Mouse (Mus musculus): ENCODE measurements around the gene Klhl24. TPM values are rescaled to one million over a fixed set of nuclear protein-coding genes. Genes with fewer than 3 reads are reported as not detected.

Gene Klhl24
- polyA plus RNA-seq (2016; fragmentation: Nextera tagmentation; extraction: Ambion mirVana), result 60.9 and 70.5 TPM in 2 replicates

DNA sequence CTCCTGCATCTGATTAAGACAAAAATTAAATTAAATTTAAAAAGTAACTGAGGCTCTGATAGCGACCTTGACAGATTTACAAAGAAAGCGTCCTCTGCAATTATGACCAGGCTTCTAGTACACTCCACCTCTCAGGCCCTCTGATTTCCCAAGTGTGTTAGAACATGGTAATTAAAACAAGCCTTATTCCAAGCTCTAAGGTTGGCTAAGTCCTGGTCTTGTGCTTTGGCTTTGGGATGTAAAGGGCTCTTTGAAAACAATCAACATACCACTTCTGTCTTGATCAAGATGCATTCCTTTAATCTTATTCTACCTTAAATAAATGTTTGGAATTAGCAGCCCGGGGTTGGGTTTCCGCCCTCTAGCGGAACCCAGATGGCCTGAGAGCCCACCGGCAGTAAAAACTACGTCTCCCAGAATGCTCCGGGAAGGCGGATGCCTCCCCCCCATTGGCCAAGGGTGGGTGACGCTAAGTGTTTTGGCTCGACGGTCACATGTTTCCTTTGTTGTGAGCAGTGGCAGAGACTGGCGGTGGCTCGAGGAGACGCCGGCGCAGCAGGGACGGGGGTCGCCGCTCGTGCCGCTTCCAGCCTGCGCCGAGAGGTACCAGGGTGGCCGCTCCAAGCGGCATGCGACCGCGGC, at the start of gene Klhl24:
Gene Klhl24, plus strand, starts transcription at position 474 of the 642 bp plus-strand sequence.
- Histone ChIP-seq H3K36me3 (no peaks in the 10 kb centered on the region), H3K9me3 (replicated peaks) (no peaks in the 10 kb centered on the region), H3K4me3 (peak within 1 kb of the TSS; percentile 94), H3K9ac (peak within 1 kb of the TSS; percentile 94), H3K27ac (peak within 1 kb of the TSS; percentile 98), H3K4me1 (peaks cover 4% of the 10 kb centered on the region; the same call in 1 of the 2 replicates), H3K27me3 (no peaks in the 10 kb centered on the region), H3K4me2 (replicated peaks) (peak within 1 kb of the TSS; percentile 59)
- 1% methylated on average over 29 of the region's 29 CpGs for WGBS
- ATAC-seq (ENCODE audit: low FRiP score), result peak; percentile 96

DNA sequence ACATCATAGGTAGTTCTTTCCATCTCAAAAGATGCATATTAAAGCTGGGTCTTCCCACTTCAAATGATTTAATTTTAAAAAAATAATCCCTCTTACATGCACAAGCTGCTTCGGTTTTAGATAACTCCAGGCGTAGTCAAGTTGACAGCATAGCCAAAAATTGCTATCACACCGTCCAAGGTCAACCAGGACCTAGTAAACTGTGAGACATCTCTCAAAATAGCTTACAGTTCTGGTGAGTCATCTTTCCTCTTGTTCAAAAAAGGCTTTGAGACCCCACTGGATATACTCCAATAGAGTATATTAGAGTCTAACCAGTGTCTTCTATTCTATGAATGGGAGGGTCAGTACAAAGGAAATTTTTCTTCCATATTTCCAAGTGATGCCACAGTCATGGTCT, 44.7 kb upstream of the Klhl24 start:
- no peak overlapping the region for H3K27ac ChIP-seq
- 93% methylated on average over 3 of the region's 3 CpGs for WGBS
- H3K4me2 ChIP-seq (replicated peaks), result no peak overlapping the region
- ATAC-seq (ENCODE audit: low FRiP score), result no peak
- H3K36me3 ChIP-seq, result no peaks in the 10 kb centered on the region
- H3K9ac ChIP-seq, result no peak overlapping the region
- no peaks in the 10 kb centered on the region for H3K9me3 ChIP-seq (replicated peaks)
- no peaks in the 10 kb centered on the region for H3K27me3 ChIP-seq
- no peaks in the 10 kb centered on the region for H3K4me1 ChIP-seq
- H3K4me3 ChIP-seq, result no peak overlapping the region

- no peaks in the 10 kb centered on the region for H3K36me3 ChIP-seq
- H3K27ac ChIP-seq, result no peak overlapping the region
- no peak overlapping the region for H3K4me2 ChIP-seq (replicated peaks)
- H3K27me3 ChIP-seq, result no peaks in the 10 kb centered on the region
- H3K4me1 ChIP-seq, result no peaks in the 10 kb centered on the region
- no peak overlapping the region for H3K4me3 ChIP-seq
- no peak overlapping the region for H3K9ac ChIP-seq
- WGBS, result 55% methylated on average over 1 of the region's 1 CpGs
- no peaks in the 10 kb centered on the region for H3K9me3 ChIP-seq (replicated peaks)
- ATAC-seq (ENCODE audit: low FRiP score), result no peak
Observed at GRCm38 (mm10) chr16:20072770-20073169, 24.6 kb upstream of the Klhl24 start.

GRCm38 (mm10) chr16:20076675-20077074, 20.7 kb upstream of the Klhl24 start:
- WGBS, result 74% methylated on average over 1 of the region's 1 CpGs
- Histone ChIP-seq H3K27me3 (no peaks in the 10 kb centered on the region), H3K4me2 (replicated peaks) (no peak overlapping the region), H3K9me3 (replicated peaks) (no peaks in the 10 kb centered on the region), H3K4me3 (no peak overlapping the region), H3K9ac (no peak overlapping the region), H3K4me1 (no peaks in the 10 kb centered on the region), H3K36me3 (no peaks in the 10 kb centered on the region), H3K27ac (no peak overlapping the region)
- ATAC-seq (ENCODE audit: low FRiP score), result no peak

DNA sequence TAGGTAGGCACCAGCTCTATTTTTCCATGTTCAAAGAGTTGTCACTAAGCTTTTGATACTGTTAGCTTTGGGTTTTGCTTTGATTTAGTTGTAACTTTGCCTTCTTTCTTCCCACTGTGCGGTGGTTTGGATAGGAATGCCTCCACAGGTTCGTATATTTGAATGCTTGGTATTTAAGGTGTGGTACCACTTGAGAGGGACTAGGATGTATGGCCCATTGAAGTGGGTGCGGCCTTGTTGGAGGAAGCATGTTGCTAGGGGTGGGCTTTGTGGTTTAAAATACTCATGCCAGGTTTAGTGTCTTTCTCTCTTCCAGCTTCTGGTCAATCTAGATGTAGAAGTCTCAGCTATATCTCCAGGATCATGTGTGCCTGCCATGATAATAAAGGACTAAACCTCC, 17.1 kb upstream of the Klhl24 start:
- Histone ChIP-seq H3K36me3 (no peaks in the 10 kb centered on the region), H3K9me3 (replicated peaks) (no peaks in the 10 kb centered on the region), H3K27me3 (no peaks in the 10 kb centered on the region), H3K4me3 (no peak overlapping the region), H3K4me1 (no peaks in the 10 kb centered on the region), H3K4me2 (replicated peaks) (no peak overlapping the region), H3K9ac (no peak overlapping the region), H3K27ac (no peak overlapping the region)
- 90% methylated on average over 3 of the region's 3 CpGs for WGBS
- ATAC-seq (ENCODE audit: low FRiP score), result no peak

- WGBS, result 92% methylated on average over 1 of the region's 1 CpGs
- H3K9me3 ChIP-seq (replicated peaks), result 0 out of 2 replicates have a peak, but pooled peaks cover 4% of the 10 kb centered on the region
- no peaks in the 10 kb centered on the region for H3K27me3 ChIP-seq
- H3K36me3 ChIP-seq, result no peaks in the 10 kb centered on the region
- no peak overlapping the region for H3K4me3 ChIP-seq
- no peaks in the 10 kb centered on the region for H3K4me1 ChIP-seq
- no peak overlapping the region for H3K4me2 ChIP-seq (replicated peaks)
- no peak for ATAC-seq (ENCODE audit: low FRiP score)
- no peak overlapping the region for H3K9ac ChIP-seq
- H3K27ac ChIP-seq, result no peak overlapping the region
Observed at GRCm38 (mm10) chr16:20084623-20085022, 12.7 kb upstream of the Klhl24 start.

DNA sequence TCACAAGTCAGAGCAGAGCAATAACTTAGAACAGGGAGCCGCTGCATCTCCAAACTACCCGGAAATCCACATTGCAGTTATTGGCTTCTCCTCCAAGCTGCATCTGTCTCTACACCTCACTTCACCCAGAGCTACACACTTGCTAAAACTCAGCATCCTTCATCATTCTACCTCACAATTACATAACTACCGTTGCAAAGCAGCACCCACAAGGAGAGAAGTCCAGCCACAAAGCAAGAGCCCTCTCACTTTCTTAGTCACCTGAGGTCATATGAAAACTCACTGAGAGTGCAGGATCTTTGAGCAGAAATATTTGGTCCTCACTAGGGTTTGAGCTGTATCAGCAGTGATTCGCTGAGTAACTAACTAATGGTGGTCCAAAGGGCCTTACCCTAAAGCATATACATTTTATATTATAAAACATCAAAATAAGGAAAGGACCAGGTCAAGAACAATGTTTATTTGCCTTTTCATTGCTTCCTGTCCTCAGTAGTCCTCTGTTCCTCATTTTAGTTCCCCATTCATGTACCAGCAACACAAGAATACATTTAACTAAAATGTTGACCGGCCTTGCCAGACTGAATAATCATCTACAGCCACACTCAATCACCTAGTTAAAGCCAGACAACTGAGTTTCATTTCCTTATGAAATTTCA, 12.0 kb upstream of the Klhl24 start:
- no peak for ATAC-seq (ENCODE audit: low FRiP score)
- H3K4me1 ChIP-seq, result no peaks in the 10 kb centered on the region
- no peak overlapping the region for H3K27ac ChIP-seq
- H3K36me3 ChIP-seq, result no peaks in the 10 kb centered on the region
- H3K4me3 ChIP-seq, result no peak overlapping the region
- 81% methylated on average over 5 of the region's 5 CpGs for WGBS
- 0 out of 2 replicates have a peak, but pooled peaks cover 5% of the 10 kb centered on the region for H3K9me3 ChIP-seq (replicated peaks)
- H3K4me2 ChIP-seq (replicated peaks), result no peak overlapping the region
- no peaks in the 10 kb centered on the region for H3K27me3 ChIP-seq
- no peak overlapping the region for H3K9ac ChIP-seq

- H3K4me3 ChIP-seq, result no peak overlapping the region
- WGBS, result 84% methylated on average over 5 of the region's 5 CpGs
- 0 out of 2 replicates have a peak, but pooled peaks cover 5% of the 10 kb centered on the region for H3K9me3 ChIP-seq (replicated peaks)
- H3K27ac ChIP-seq, result no peak overlapping the region
- H3K27me3 ChIP-seq, result no peaks in the 10 kb centered on the region
- H3K36me3 ChIP-seq, result no peaks in the 10 kb centered on the region
- no peak for ATAC-seq (ENCODE audit: low FRiP score)
- H3K9ac ChIP-seq, result no peak overlapping the region
- no peaks in the 10 kb centered on the region for H3K4me1 ChIP-seq
- H3K4me2 ChIP-seq (replicated peaks), result no peak overlapping the region
Observed at GRCm38 (mm10) chr16:20086976-20087375, 10.4 kb upstream of the Klhl24 start.

- no peak for ATAC-seq (ENCODE audit: low FRiP score)
- no peaks in the 10 kb centered on the region for H3K4me1 ChIP-seq
- H3K27ac ChIP-seq, result no peak overlapping the region
- 0 out of 2 replicates have a peak, but pooled peaks cover 5% of the 10 kb centered on the region for H3K9me3 ChIP-seq (replicated peaks)
- H3K9ac ChIP-seq, result no peak overlapping the region
- H3K27me3 ChIP-seq, result no peaks in the 10 kb centered on the region
- WGBS, result 90% methylated on average over 3 of the region's 3 CpGs
- H3K36me3 ChIP-seq, result no peaks in the 10 kb centered on the region
- no peak overlapping the region for H3K4me3 ChIP-seq
- H3K4me2 ChIP-seq (replicated peaks), result no peak overlapping the region
Observed at GRCm38 (mm10) chr16:20089636-20090035, 7.7 kb upstream of the Klhl24 start.

DNA sequence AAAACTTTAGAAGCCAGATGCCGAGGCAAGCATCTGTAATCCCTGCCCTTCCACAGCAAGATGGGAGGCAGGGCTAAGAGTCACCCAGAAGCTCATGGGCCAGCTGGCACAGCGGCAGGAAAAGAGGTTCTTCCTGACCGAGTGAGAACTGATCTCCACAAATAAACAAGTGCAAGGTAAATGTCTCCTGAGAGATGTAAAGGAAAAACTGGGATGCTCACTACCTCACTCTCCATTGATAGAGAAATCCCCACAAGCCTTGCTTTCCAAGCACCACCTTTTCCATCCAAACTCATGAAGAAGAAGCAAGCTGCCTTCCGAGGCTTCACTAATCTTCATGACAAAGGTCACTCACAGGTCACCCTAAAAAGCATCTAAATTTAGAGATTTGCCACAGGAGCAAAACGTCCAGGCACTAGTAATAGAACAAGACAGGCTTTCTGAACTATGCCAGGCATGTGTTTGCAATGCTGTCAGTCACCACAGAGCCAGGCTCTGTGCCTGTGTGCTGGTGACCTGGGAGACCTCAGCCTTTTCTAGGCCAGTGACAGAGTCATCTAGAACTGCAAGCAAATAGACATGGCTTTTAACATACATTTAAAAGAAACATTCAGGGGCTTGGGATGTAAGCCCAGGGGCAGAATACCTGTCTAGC, 6.3 kb upstream of the Klhl24 start:
- Histone ChIP-seq H3K9me3 (replicated peaks) (0 out of 2 replicates have a peak, but pooled peaks cover 5% of the 10 kb centered on the region), H3K27me3 (no peaks in the 10 kb centered on the region), H3K4me3 (no peak overlapping the region), H3K36me3 (no peaks in the 10 kb centered on the region), H3K4me1 (no peaks in the 10 kb centered on the region), H3K27ac (no peak overlapping the region), H3K4me2 (replicated peaks) (no peak overlapping the region), H3K9ac (no peak overlapping the region)
- no peak for ATAC-seq (ENCODE audit: low FRiP score)
- WGBS, result 51% methylated on average over 5 of the region's 5 CpGs

- WGBS, result 81% methylated on average over 2 of the region's 2 CpGs
- Histone ChIP-seq H3K27me3 (no peaks in the 10 kb centered on the region), H3K9me3 (replicated peaks) (no peaks in the 10 kb centered on the region), H3K27ac (no peak overlapping the region), H3K4me1 (peaks cover 4% of the 10 kb centered on the region; the same call in 1 of the 2 replicates), H3K36me3 (no peaks in the 10 kb centered on the region), H3K4me2 (replicated peaks) (no peak overlapping the region), H3K4me3 (no peak overlapping the region), H3K9ac (no peak overlapping the region)
- ATAC-seq (ENCODE audit: low FRiP score), result no peak
Observed at GRCm38 (mm10) chr16:20095966-20096365, 1.4 kb upstream of the Klhl24 start.

GRCm38 (mm10) chr16:20097711-20098374, 501 bp downstream of the Klhl24 start:
- H3K4me3 ChIP-seq, result peak overlapping the region; percentile 94
- H3K9ac ChIP-seq, result peak overlapping the region; percentile 94
- 0% methylated on average over 61 of the region's 61 CpGs for WGBS

More at GRCm38 (mm10) chr16:20097711-20098374, 501 bp downstream of the Klhl24 start:
- Histone ChIP-seq H3K36me3 (peaks cover 5% of the 10 kb centered on the region; the same call in 1 of the 2 replicates), H3K4me2 (replicated peaks) (peak overlapping the region; percentile 59), H3K9me3 (replicated peaks) (no peaks in the 10 kb centered on the region), H3K27ac (peak overlapping the region; percentile 98), H3K4me1 (peaks cover 4% of the 10 kb centered on the region; the same call in 1 of the 2 replicates), H3K27me3 (no peaks in the 10 kb centered on the region)
- peak; percentile 85 for ATAC-seq (ENCODE audit: low FRiP score)
